Mouse (Mus musculus) liver, embryonic 16.5 days (tissue): ENCODE results near the gene Gm9732. TPM values are rescaled to one million over a fixed set of nuclear protein-coding genes. Genes with fewer than 3 reads are reported as not detected.
"Not testable (repeated sequence)": the region's sequence is repeated elsewhere in the genome, so short reads cannot be mapped to it uniquely, and the experiment has no call there.

Experiments used
- ATAC-seq: fragments of 200-750 bp; cut with Nextera tagmentation; 2 replicates; pipeline ENCODE4 v1.8.0; 2017; ENCODE audit warnings: low read depth, mild to moderate bottlenecking, moderate number of reproducible peaks, moderate library complexity
- H3K27ac ChIP-seq: fragments of 300-500 bp; sonication (generic); 2 replicates; pipeline ENCODE4 v1.5.1; 2014; ENCODE audit warnings: mild to moderate bottlenecking, low read length
- H3K27me3 ChIP-seq: fragments of 300-500 bp; sonication (generic); 2 replicates; pipeline ENCODE4 v1.6.1; 2014; ENCODE audit warnings: low read depth, low read length, mixed read lengths; ENCODE audit not compliant: control insufficient read depth, insufficient read depth
- H3K36me3 ChIP-seq: fragments of 300-500 bp; sonication (generic); 2 replicates; pipeline ENCODE4 v1.6.1; 2014; ENCODE audit warnings: mild to moderate bottlenecking; ENCODE audit not compliant: control insufficient read depth, insufficient read depth
- H3K4me1 ChIP-seq: fragments of 300-500 bp; sonication (generic); 2 replicates; pipeline ENCODE4 v1.6.1; 2014; ENCODE audit warnings: low read depth, low read length, mixed read lengths; ENCODE audit not compliant: control insufficient read depth
- H3K4me2 ChIP-seq: fragments of 300-500 bp; sonication (generic); 2 replicates; pipeline ENCODE4 v1.6.1; 2014; ENCODE audit warnings: low read depth, low read length, mixed read lengths
- H3K4me3 ChIP-seq: fragments of 300-500 bp; sonication (generic); 2 replicates; pipeline ENCODE4 v1.5.1; 2014; ENCODE audit warnings: low read depth, mild to moderate bottlenecking, low read length
- H3K9ac ChIP-seq: fragments of 300-500 bp; sonication (generic); 2 replicates; pipeline ENCODE4 v1.6.1; 2014; ENCODE audit warnings: low read depth, low read length
- H3K9me3 ChIP-seq: fragments of 300-500 bp; sonication (generic); replicated peaks from 2 replicates; pipeline ENCODE4 v1.6.1; 2016; ENCODE audit warnings: low read length; ENCODE audit not compliant: control insufficient read depth
- WGBS: fragments of 180-500 bp; shearing (Covaris S2); extraction: QIAGEN DNeasy Blood & Tissue Kit; methylation state at CpG from one replicate; pipeline ENCODE4 v1.1.7; 2014; ENCODE audit not compliant: insufficient replicate concordance; 5-methylcytosine and 5-hydroxymethylcytosine counted together
- polyA plus RNA-seq: library from polyadenylated mRNA; unstranded; fragments of >200 nt; fragmentation: Nextera tagmentation; extraction: Ambion mirVana; gene quantifications from 2 replicates; pipeline ENCODE4 v1.2.1, GENCODE M21; 2015

Gene Gm9732
- polyA plus RNA-seq, 1 experiment from 2014 or later: not detected

DNA sequence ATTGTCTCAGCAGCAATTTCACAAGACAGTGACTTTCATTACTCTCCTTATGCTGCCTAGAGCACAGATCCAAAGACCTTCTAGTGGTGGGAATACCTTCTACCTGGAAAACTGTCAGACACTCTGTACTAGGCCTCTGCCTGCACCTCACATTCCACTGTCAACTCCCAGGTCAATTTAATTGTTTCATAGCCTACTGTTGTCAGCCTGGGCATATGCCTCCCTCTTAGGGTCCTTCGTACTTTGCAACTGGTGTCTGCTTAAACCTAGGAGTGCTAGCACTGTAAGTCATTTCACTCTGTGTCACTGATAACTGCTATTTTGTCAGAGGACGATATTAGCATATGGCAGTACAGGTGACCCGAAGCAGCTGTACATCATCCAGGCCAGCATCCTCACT is 5.6 kb upstream of the Gm9732 start:
- not testable (repeated sequence) for H3K36me3 ChIP-seq, H3K4me1 ChIP-seq, H3K27me3 ChIP-seq, H3K4me3 ChIP-seq, ATAC-seq, H3K27ac ChIP-seq, H3K4me2 ChIP-seq, H3K9ac ChIP-seq, H3K9me3 ChIP-seq
- 59% methylated on average over 3 of the region's 3 CpGs for WGBS

- not testable (repeated sequence) for H3K27me3 ChIP-seq, H3K36me3 ChIP-seq, H3K4me1 ChIP-seq, H3K4me2 ChIP-seq, ATAC-seq, H3K4me3 ChIP-seq, H3K9me3 ChIP-seq, H3K27ac ChIP-seq, H3K9ac ChIP-seq
- WGBS: 59% methylated on average over 1 of the region's 1 CpGs
Observed at GRCm38 (mm10) chr14:43273161-43273560, 1.7 kb upstream of the Gm9732 start.

DNA sequence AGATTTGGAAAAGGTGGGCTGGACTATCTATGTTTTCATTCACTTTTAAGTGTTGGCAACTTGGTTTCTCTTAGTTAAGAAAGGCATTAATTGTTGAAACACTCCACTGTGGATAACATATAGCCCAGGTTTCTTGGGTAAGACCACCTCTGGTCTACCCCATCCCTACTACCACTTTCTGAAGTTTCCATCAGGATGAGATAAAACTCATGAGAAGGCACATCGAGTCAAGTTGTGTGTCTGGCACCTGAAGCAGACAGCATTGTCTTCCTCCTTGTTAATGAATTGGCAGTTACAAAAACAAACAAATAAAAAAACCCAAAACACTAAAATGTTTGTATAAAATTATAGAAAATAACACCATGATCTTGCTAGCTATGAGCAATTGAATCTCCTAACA is 916 bp downstream of the Gm9732 start:
- ATAC-seq: not testable (repeated sequence)
- WGBS: 45% methylated on average over 1 of the region's 1 CpGs

GRCm38 (mm10) chr14:43277468-43277867 is 2.6 kb downstream of the Gm9732 start:
- ATAC-seq, H3K9ac ChIP-seq, H3K36me3 ChIP-seq, H3K27ac ChIP-seq, H3K4me2 ChIP-seq, H3K4me3 ChIP-seq, H3K27me3 ChIP-seq, H3K4me1 ChIP-seq, H3K9me3 ChIP-seq: not testable (repeated sequence)
- WGBS: 34% methylated on average over 2 of the region's 2 CpGs

More for the DNA sequence above, 916 bp downstream of the Gm9732 start:
- H3K4me3 ChIP-seq, H3K27ac ChIP-seq, H3K4me2 ChIP-seq, H3K9ac ChIP-seq, H3K4me1 ChIP-seq, H3K36me3 ChIP-seq, H3K9me3 ChIP-seq, H3K27me3 ChIP-seq: not testable (repeated sequence)

DNA sequence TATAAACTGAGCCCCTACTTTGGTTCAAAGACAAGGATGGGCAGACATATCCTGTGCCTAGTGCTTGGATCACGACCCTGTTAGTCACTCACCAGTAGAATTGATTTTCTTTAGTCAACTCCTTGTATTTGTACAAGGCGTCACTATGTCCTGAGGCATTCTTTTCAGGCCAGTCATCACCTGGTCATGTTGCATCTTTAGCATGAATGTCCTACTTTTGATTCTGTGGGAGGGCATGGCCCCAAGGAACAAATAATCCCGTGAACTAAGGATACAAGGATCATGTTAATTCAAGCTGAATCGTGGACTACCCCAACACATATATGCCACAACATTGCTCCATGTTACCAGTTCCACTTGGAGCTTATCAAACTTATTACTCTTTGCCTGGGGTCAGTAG is 3.3 kb downstream of the Gm9732 start:
- not testable (repeated sequence) for H3K36me3 ChIP-seq, H3K27ac ChIP-seq, H3K9ac ChIP-seq, H3K4me3 ChIP-seq, H3K4me1 ChIP-seq, H3K4me2 ChIP-seq, ATAC-seq, H3K27me3 ChIP-seq, H3K9me3 ChIP-seq
- WGBS: 49% methylated on average over 4 of the region's 4 CpGs

DNA sequence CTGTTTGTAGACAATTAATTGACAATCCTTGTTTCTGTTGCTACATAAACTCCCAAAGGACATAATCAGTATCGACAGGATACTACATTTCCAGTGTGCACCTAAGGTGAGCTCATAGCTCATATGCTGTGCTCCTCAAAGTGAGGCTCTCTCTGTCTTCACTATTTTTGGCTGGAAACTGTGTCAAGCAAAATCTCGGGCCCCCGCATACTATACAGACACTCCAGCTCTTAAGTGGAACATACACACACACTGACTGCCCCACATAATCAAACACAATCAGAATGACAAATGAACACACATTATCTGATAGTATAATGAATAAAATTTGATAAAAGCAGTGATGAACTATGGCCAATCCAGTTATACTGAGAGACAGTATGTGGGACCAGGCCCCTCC is 3.8 kb downstream of the Gm9732 start:
- not testable (repeated sequence) for H3K9ac ChIP-seq, ATAC-seq, H3K4me2 ChIP-seq

GRCm38 (mm10) chr14:43293503-43293902 is 18.7 kb downstream of the Gm9732 start, which contains the start of gene Gm8127:
Gene Gm8127, minus strand, starts transcription at chr14:43293832.
- WGBS: 55% methylated on average over 3 of the region's 3 CpGs
- H3K27ac ChIP-seq, ATAC-seq, H3K9me3 ChIP-seq, H3K4me1 ChIP-seq, H3K9ac ChIP-seq, H3K4me2 ChIP-seq, H3K36me3 ChIP-seq, H3K4me3 ChIP-seq, H3K27me3 ChIP-seq: not testable (repeated sequence)

More for the DNA sequence above, 3.8 kb downstream of the Gm9732 start:
- not testable (repeated sequence) for H3K36me3 ChIP-seq, H3K27me3 ChIP-seq, H3K4me1 ChIP-seq, H3K4me3 ChIP-seq, H3K27ac ChIP-seq, H3K9me3 ChIP-seq
- WGBS: 74% methylated on average over 3 of the region's 3 CpGs

- ATAC-seq, H3K27ac ChIP-seq: not testable (repeated sequence)
Observed at GRCm38 (mm10) chr14:43319516-43319915, 44.7 kb downstream of the Gm9732 start.

GRCm38 (mm10) chr14:43328603-43329002 is 53.8 kb downstream of the Gm9732 start:
- WGBS: 44% methylated on average over 1 of the region's 2 CpGs
- H3K36me3 ChIP-seq, H3K4me2 ChIP-seq, ATAC-seq, H3K9me3 ChIP-seq, H3K27me3 ChIP-seq, H3K4me3 ChIP-seq, H3K9ac ChIP-seq, H3K27ac ChIP-seq, H3K4me1 ChIP-seq: not testable (repeated sequence)

More at GRCm38 (mm10) chr14:43319516-43319915, 44.7 kb downstream of the Gm9732 start:
- not testable (repeated sequence) for H3K9ac ChIP-seq, H3K4me1 ChIP-seq, H3K4me2 ChIP-seq, H3K27me3 ChIP-seq, H3K9me3 ChIP-seq, H3K36me3 ChIP-seq, H3K4me3 ChIP-seq
